Mouse (Mus musculus): ENCODE data around the gene Gm14137.

DNA sequence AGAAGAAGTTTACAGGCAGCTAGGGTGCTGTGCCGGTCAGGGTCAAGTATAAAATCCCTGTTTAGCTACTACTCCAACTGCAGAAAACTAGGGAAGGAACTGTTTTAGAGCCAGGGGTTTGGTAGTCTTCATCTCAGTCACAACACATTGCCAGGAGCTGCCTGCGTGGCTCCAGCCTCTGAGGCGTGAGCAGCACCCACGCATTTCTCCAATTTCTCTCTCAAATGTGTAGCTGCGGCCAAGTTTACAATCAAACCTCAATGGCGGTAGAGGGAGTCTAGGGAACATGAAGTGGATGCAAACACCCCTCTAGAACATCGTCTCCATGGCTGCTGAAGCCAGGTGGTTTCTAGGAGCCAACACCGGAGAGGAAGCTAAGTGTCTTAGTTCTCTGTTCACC, 26.5 kb upstream of the Gm14137 start:
- TF ChIP-seq TAL1 (IDR thresholded peaks at IDR 0.05; ENCODE audit: low read length) (no peak), GATA1 (IDR thresholded peaks at IDR 0.05; ENCODE audit: low read length) (no peak)

Data from erythroblast, embryonic 14.5 days (primary cell).